Mouse (Mus musculus) lung, embryonic 14.5 days (tissue): ENCODE measurements around the gene Mark3. TPM values are rescaled to one million over a fixed set of nuclear protein-coding genes. Genes with fewer than 3 reads are reported as not detected.
"Not testable (repeated sequence)": the region's sequence is repeated elsewhere in the genome, so short reads cannot be mapped to it uniquely, and the experiment has no call there.

Experiments used
- ATAC-seq: fragments of 200-750 bp; cut with Nextera tagmentation; 2 replicates; pipeline ENCODE4 v1.8.0; 2017; ENCODE audit warnings: mild to moderate bottlenecking, moderate TSS enrichment, moderate library complexity; ENCODE audit not compliant: insufficient read depth
- DNase-seq: peaks from one replicate; pipeline ENCODE4 v3.0.0-alpha.2; 2015
- H3K27ac ChIP-seq: fragments of 300-500 bp; sonication (generic); 2 replicates; pipeline ENCODE4 v1.5.1; 2014; ENCODE audit warnings: low read depth, mild to moderate bottlenecking, moderate library complexity
- H3K27me3 ChIP-seq: fragments of 300-500 bp; sonication (generic); 2 replicates; pipeline ENCODE4 v1.6.1; 2014; ENCODE audit warnings: low read length, control low read depth; ENCODE audit not compliant: insufficient read depth
- H3K36me3 ChIP-seq: fragments of 300-500 bp; sonication (generic); 2 replicates; pipeline ENCODE4 v1.6.1; 2014; ENCODE audit warnings: control low read depth; ENCODE audit not compliant: insufficient read depth
- H3K4me1 ChIP-seq: fragments of 300-500 bp; sonication (generic); 2 replicates; pipeline ENCODE4 v1.6.1; 2014; ENCODE audit warnings: antibody characterized with exemption, control low read depth; ENCODE audit not compliant: insufficient read depth
- H3K4me2 ChIP-seq: fragments of 300-500 bp; sonication (generic); 2 replicates; pipeline ENCODE4 v1.6.1; 2014; ENCODE audit warnings: mild to moderate bottlenecking
- H3K4me3 ChIP-seq: fragments of 300-500 bp; sonication (generic); 2 replicates; pipeline ENCODE4 v1.5.1; 2014; ENCODE audit warnings: low read depth, low read length
- H3K9ac ChIP-seq: fragments of 300-500 bp; sonication (generic); 2 replicates; pipeline ENCODE4 v1.6.1; 2014
- H3K9me3 ChIP-seq: fragments of 300-500 bp; sonication (generic); 2 replicates; pipeline ENCODE4 v1.6.1; 2016; ENCODE audit warnings: low read depth, low read length, control low read depth
- CTCF ChIP-seq: IDR thresholded peaks from 2 replicates; pipeline ENCODE4 v1.5.1; 2016; ENCODE audit warnings: antibody characterized with exemption, low read depth
- WGBS: fragments of 180-500 bp; shearing (Covaris S2); extraction: QIAGEN DNeasy Blood & Tissue Kit; methylation state at CpG from one replicate; pipeline ENCODE4 v1.1.7; 2014; 5-methylcytosine and 5-hydroxymethylcytosine counted together
- polyA plus RNA-seq: library from polyadenylated mRNA; unstranded; fragments of >200 nt; fragmentation: Nextera tagmentation; extraction: Ambion mirVana; gene quantifications from 2 replicates; pipeline ENCODE4 v1.2.1, GENCODE M21; 2014

Gene Mark3
- polyA plus RNA-seq, 1 experiment from 2014 or later, result 62.0 TPM

GRCm38 (mm10) chr12:111648061-111648645, 73.8 kb downstream of the Mark3 start:
- Histone ChIP-seq H3K9me3 (no peaks in the 10 kb centered on the region), H3K27me3 (no peaks in the 10 kb centered on the region), H3K27ac (no peak overlapping the region), H3K9ac (no peak overlapping the region), H3K4me1 (no peaks in the 10 kb centered on the region), H3K4me2 (no peak overlapping the region), H3K4me3 (no peak overlapping the region), H3K36me3 (peaks cover 93% of the 10 kb centered on the region)
- peak; percentile 35; the same call in 1 of the 2 replicates for ATAC-seq
- TF ChIP-seq CTCF, result peak; percentile 81
- DNase-seq, result peak; percentile 82
- 55% methylated on average over 6 of the region's 6 CpGs for WGBS

GRCm38 (mm10) chr12:111652953-111653352, 78.6 kb downstream of the Mark3 start:
- WGBS, result 86% methylated on average over 3 of the region's 3 CpGs

GRCm38 (mm10) chr12:111653434-111653833, 79.1 kb downstream of the Mark3 start:
- ATAC-seq (no peak), DNase-seq (peak; percentile 85)
- Histone ChIP-seq H3K27ac (no peak overlapping the region), H3K4me3 (no peak overlapping the region), H3K9me3 (no peaks in the 10 kb centered on the region), H3K4me1 (no peaks in the 10 kb centered on the region), H3K36me3 (peaks cover 82% of the 10 kb centered on the region), H3K27me3 (no peaks in the 10 kb centered on the region), H3K4me2 (no peak overlapping the region), H3K9ac (no peak overlapping the region)
- TF ChIP-seq CTCF, result peak; percentile 86
- 30% methylated on average over 3 of the region's 3 CpGs for WGBS

More at GRCm38 (mm10) chr12:111652953-111653352, 78.6 kb downstream of the Mark3 start:
- no peak for DNase-seq
- no peak for TF ChIP-seq CTCF
- no peak overlapping the region for H3K9ac ChIP-seq
- H3K4me3 ChIP-seq, result no peak overlapping the region
- no peaks in the 10 kb centered on the region for H3K9me3 ChIP-seq
- H3K27me3 ChIP-seq, result no peaks in the 10 kb centered on the region
- no peak for ATAC-seq
- no peak overlapping the region for H3K4me2 ChIP-seq
- H3K4me1 ChIP-seq, result no peaks in the 10 kb centered on the region
- peaks cover 87% of the 10 kb centered on the region for H3K36me3 ChIP-seq
- H3K27ac ChIP-seq, result no peak overlapping the region

GRCm38 (mm10) chr12:111655695-111656094, 81.4 kb downstream of the Mark3 start:
- H3K4me3 ChIP-seq, result no peak overlapping the region
- no peak overlapping the region for H3K27ac ChIP-seq
- no peaks in the 10 kb centered on the region for H3K9me3 ChIP-seq
- DNase-seq, result no peak
- 91% methylated on average over 11 of the region's 11 CpGs for WGBS
- no peak for TF ChIP-seq CTCF
- no peaks in the 10 kb centered on the region for H3K4me1 ChIP-seq
- H3K9ac ChIP-seq, result no peak overlapping the region
- peaks cover 75% of the 10 kb centered on the region for H3K36me3 ChIP-seq
- no peak for ATAC-seq
- H3K4me2 ChIP-seq, result no peak overlapping the region
- H3K27me3 ChIP-seq, result no peaks in the 10 kb centered on the region

- peaks cover 10% of the 10 kb centered on the region; the same call in 1 of the 2 replicates for H3K4me1 ChIP-seq
- H3K36me3 ChIP-seq, result peaks cover 61% of the 10 kb centered on the region
- no peak overlapping the region for H3K9ac ChIP-seq
- H3K27me3 ChIP-seq, result no peaks in the 10 kb centered on the region
- no peaks in the 10 kb centered on the region for H3K9me3 ChIP-seq
- TF ChIP-seq CTCF, result no peak
- ATAC-seq, result no peak
- H3K27ac ChIP-seq, result no peak overlapping the region
- WGBS, result 92% methylated on average over 4 of the region's 4 CpGs
- no peak overlapping the region for H3K4me2 ChIP-seq
- H3K4me3 ChIP-seq, result no peak overlapping the region
- DNase-seq, result no peak
Observed at GRCm38 (mm10) chr12:111659331-111659730, 85.0 kb downstream of the Mark3 start.

GRCm38 (mm10) chr12:111660628-111661027, 86.3 kb downstream of the Mark3 start:
- no peak for TF ChIP-seq CTCF
- Histone ChIP-seq H3K4me2 (no peak overlapping the region), H3K9me3 (no peaks in the 10 kb centered on the region), H3K27ac (no peak overlapping the region), H3K27me3 (no peaks in the 10 kb centered on the region), H3K4me3 (no peak overlapping the region), H3K4me1 (peaks cover 19% of the 10 kb centered on the region), H3K36me3 (peaks cover 48% of the 10 kb centered on the region), H3K9ac (no peak overlapping the region)
- DNase-seq, result no peak
- no peak for ATAC-seq
- WGBS, result 97% methylated on average over 1 of the region's 1 CpGs

- not testable (repeated sequence) for H3K9ac ChIP-seq, H3K4me2 ChIP-seq, H3K9me3 ChIP-seq, DNase-seq, H3K4me3 ChIP-seq, H3K27me3 ChIP-seq, ATAC-seq, H3K27ac ChIP-seq
- H3K36me3 ChIP-seq, result peaks cover 39% of the 10 kb centered on the region
- WGBS, result 95% methylated on average over 11 of the region's 11 CpGs
- H3K4me1 ChIP-seq, result peaks cover 19% of the 10 kb centered on the region
Observed at GRCm38 (mm10) chr12:111661554-111661953, 87.2 kb downstream of the Mark3 start.
